Mouse (Mus musculus) testis, adult 2 months (tissue): ENCODE results near the gene Tbx2. TPM values are rescaled to one million over a fixed set of nuclear protein-coding genes. Genes with fewer than 3 reads are reported as not detected.
A peak's percentile ranks its signal among the peaks of the same experiment; 100 is the strongest.

Experiments used
- H3K27ac ChIP-seq: fragments of 200-500 bp; 2 replicates; pipeline ENCODE4 v1.5.1; 2012; ENCODE audit warnings: low read depth, low read length; ENCODE audit not compliant: control insufficient read depth, insufficient read depth
- H3K27me3 ChIP-seq: fragments of 200-500 bp; 2 replicates; pipeline ENCODE4 v1.6.1; 2012; ENCODE audit warnings: mild to moderate bottlenecking, low read length, moderate library complexity; ENCODE audit not compliant: control insufficient read depth, insufficient read depth
- H3K36me3 ChIP-seq: fragments of 200-500 bp; 2 replicates; pipeline ENCODE4 v1.6.1; 2012; ENCODE audit warnings: mild to moderate bottlenecking, low read length; ENCODE audit not compliant: control insufficient read depth, insufficient read depth
- H3K4me1 ChIP-seq: fragments of 200-500 bp; 2 replicates; pipeline ENCODE4 v1.6.1; 2012; ENCODE audit warnings: low read length; ENCODE audit not compliant: control insufficient read depth, insufficient read depth
- H3K4me3 ChIP-seq: fragments of 200-500 bp; 2 replicates; pipeline ENCODE4 v1.5.1; 2012; ENCODE audit warnings: low read depth, mild to moderate bottlenecking, low read length, moderate library complexity, mixed read lengths; ENCODE audit not compliant: control insufficient read depth
- CTCF ChIP-seq: fragments of 200-500 bp; IDR thresholded peaks from 2 replicates; pipeline ENCODE4 v1.5.1; 2012; ENCODE audit warnings: low read depth, mild to moderate bottlenecking, inconsistent platforms, low read length, moderate library complexity; ENCODE audit not compliant: control insufficient read depth, insufficient read depth, insufficient replicate concordance
- POLR2A ChIP-seq: fragments of 200-500 bp; IDR thresholded peaks from 2 replicates; pipeline ENCODE4 v1.6.1; 2012; ENCODE audit warnings: low read depth, mild to moderate bottlenecking, inconsistent platforms, low read length, moderate library complexity; ENCODE audit not compliant: control insufficient read depth
- polyA plus RNA-seq: library from polyadenylated mRNA; depleted of rRNA; stranded (reverse); fragments of >200 nt; gene quantifications from 2 replicates; pipeline ENCODE4 v1.2.3, GENCODE M21; 2012

Gene Tbx2
- polyA plus RNA-seq, 1 experiment: 2.3 TPM

GRCm38 (mm10) chr11:85827342-85827741 lies 5.0 kb upstream of the Tbx2 start:
- H3K4me1 ChIP-seq: peaks cover 26% of the 10 kb centered on the region
- no peak overlapping the region for H3K27ac ChIP-seq
- H3K36me3 ChIP-seq: no peaks in the 10 kb centered on the region
- no peak overlapping the region for H3K4me3 ChIP-seq
- no peak for TF ChIP-seq POLR2A
- no peak for TF ChIP-seq CTCF
- peaks cover 2% of the 10 kb centered on the region for H3K27me3 ChIP-seq

DNA sequence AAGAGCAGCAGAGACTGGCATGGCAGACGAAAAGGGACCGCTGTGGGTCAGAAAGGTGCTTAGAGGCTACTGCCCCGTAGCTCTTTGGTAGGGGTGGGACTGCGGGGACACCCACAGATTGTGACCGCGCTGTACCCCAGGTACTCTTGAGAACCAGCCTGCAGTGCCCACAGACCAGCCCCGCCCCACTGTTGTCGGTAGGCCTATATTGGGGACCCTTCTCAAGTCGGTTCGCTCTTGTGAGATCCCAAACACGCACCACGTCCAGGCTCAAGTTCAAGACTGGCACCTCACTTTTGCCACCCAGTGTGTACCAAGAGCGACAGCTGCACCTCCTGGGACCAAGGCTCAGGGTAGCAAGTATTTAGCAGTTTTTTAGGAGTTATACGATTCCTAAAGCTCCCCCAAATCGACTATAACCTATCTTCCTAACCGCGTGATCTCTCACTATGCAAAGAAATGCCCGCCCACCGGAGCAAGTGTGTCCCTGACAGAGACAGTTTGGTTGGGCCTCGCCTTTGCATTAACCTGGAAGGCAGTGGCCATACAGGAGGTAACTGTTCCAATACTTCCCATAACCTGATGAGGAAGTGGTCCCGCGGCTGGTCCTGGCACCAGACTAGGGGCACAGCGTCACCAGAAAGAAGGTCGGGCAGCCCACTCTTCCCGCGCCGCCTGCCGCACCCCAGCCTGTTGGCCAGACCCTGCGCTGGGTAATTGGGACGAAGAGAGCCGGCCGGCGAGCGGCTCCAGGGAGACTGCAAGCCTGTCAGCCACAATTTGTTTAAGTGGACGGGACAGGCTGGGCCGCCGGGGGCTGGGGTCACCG lies 3.4 kb upstream of the Tbx2 start:
- H3K4me3 ChIP-seq: no peak overlapping the region
- peaks cover 2% of the 10 kb centered on the region for H3K27me3 ChIP-seq
- H3K36me3 ChIP-seq: no peaks in the 10 kb centered on the region
- H3K4me1 ChIP-seq: peaks cover 26% of the 10 kb centered on the region
- TF ChIP-seq CTCF (no peak), POLR2A (no peak)
- no peak overlapping the region for H3K27ac ChIP-seq

DNA sequence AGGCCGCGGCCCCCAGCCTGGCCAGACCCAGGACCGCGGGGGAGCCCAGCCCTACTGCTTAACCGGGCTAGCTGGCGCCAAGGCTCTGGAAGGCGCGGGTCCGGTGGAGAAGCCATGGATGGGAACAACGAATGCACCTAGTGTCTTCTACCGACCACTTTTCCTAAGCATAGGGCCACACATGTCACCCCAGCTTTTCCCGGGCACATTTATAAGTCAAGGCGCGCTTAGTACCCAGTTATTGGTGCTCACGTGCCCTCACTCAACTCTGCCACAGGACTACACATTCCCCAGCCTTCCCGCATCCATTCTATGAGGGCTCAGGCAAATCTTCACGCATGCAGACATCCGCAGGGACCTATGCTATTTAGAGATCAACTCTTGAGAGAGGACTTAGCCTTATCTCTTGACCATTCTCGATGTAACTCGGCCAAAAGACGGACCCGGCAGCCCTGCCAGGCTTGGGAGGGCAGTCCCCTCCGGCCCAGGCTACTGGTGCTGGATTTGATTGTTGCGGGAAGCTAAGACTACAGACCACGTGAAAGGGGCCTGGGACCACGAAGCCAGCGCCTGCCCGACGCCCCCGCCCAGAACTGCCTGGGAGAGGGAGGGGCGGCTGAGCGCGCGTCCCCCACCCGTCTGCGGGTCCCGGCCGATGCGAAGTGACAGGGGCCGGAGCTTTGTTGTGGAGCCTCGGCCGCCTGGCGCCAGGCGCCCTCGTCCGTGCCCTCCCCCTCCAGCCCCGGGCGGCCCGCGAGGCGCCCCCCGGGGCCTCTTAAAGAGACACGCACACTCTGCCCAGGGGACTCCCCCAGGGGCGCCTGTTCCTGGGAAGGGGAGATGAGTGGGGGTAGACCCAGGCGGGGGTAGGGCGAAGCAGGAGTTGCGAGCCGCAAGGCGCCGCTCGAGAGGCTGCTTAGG lies 2.6 kb upstream of the Tbx2 start:
- TF ChIP-seq POLR2A (no peak), CTCF (no peak)
- H3K4me3 ChIP-seq: no peak overlapping the region; the same call in 1 of the 2 replicates
- no peaks in the 10 kb centered on the region for H3K36me3 ChIP-seq
- peaks cover 26% of the 10 kb centered on the region for H3K4me1 ChIP-seq
- no peak overlapping the region for H3K27ac ChIP-seq
- peaks cover 2% of the 10 kb centered on the region for H3K27me3 ChIP-seq

DNA sequence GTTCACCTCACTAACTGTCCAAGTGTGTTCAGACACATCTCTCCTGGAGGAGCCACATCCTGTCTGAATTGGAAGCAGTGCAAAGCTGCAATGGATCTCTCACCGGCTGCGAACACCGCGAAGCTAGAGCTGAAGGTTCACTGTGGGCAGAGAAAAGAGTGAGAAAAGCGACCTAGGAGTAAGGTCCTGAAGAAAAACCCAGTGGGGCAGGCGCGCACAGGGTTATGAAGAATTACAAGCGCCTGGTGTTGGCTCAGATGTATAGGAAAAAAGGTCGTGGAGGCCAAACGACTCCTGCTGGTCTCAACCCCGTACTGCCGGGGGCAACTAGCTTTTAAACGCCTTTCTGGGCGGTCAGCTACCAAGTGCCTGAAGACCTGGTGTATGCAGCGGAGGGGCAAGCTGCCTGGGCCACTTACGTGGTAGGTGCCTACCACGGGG lies 1.4 kb upstream of the Tbx2 start:
- H3K27me3 ChIP-seq: peaks cover 2% of the 10 kb centered on the region

DNA sequence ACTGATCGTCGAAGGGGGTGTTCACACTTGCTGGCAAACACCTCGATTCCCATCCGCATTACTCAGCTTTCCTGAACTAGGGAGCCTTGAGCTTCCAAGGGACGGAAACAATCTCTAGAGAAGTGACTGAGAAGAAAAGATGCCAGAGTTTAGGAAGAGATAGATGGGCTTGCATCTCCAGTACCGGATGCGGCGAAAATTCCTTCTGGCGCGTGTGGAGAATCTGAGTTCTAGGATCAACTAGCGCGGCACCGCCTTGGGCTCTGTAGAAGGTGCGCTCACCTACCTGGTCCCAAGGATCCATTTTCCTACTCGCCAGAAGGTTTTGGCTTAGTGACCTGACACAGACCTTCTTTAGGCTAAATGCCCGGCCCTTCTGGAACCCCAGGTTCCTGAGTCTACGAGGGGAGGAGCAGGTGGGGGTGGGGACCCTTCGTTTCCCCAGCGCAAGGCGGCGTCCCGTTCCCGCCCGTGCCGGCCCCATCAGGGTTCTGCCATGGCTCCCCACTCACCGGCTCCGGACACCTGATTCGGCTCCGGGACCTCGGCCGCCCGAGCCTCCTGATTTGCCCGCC lies 608 bp upstream of the Tbx2 start:
- TF ChIP-seq POLR2A (no peak), CTCF (no peak)
- Histone ChIP-seq H3K27me3 (peaks cover 2% of the 10 kb centered on the region), H3K27ac (no peak overlapping the region), H3K36me3 (no peaks in the 10 kb centered on the region), H3K4me1 (peaks cover 24% of the 10 kb centered on the region), H3K4me3 (peak overlapping the region; percentile 41)

More for the DNA sequence above, 1.4 kb upstream of the Tbx2 start:
- Histone ChIP-seq H3K4me1 (peaks cover 24% of the 10 kb centered on the region), H3K4me3 (no peak overlapping the region), H3K36me3 (no peaks in the 10 kb centered on the region), H3K27ac (no peak overlapping the region)
- TF ChIP-seq CTCF (no peak), POLR2A (no peak)

DNA sequence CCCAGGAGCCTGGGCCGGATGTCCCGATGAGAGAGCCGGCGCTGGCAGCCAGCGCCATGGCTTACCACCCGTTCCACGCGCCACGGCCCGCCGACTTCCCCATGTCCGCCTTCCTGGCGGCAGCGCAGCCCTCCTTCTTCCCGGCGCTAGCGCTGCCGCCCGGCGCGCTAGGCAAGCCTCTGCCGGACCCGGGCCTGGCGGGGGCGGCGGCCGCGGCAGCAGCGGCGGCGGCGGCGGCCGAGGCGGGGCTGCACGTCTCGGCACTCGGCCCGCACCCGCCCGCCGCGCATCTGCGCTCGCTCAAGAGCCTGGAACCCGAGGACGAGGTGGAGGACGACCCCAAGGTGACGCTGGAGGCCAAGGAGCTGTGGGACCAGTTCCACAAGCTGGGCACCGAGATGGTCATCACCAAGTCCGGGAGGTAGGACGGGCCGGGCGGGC lies 750 bp downstream of the Tbx2 start:
- TF ChIP-seq CTCF (no peak), POLR2A (no peak)
- Histone ChIP-seq H3K27me3 (peaks cover 4% of the 10 kb centered on the region), H3K4me1 (peaks cover 34% of the 10 kb centered on the region), H3K27ac (0 out of 2 replicates have a peak overlapping the region, but pooled peaks have one; percentile 34), H3K36me3 (no peaks in the 10 kb centered on the region), H3K4me3 (peak overlapping the region; percentile 63)
